Mouse (Mus musculus) retina, embryonic 14.5 days (tissue): ENCODE measurements at regions not wholly inside any gene's neighbourhood (a gene's known extent, or its start where the extent isn't known, plus 50 kb on each side); places are given as distances from the start of the nearest gene placed in this dataset.

Experiments
- DNase-seq: peaks from one replicate; pipeline ENCODE4 v3.0.0-alpha.2; 2015; ENCODE audit warnings: low spot score

GRCm38 (mm10) chr14:91354201-91354600, 2536.3 kb downstream of the Pcdh9 start:
- no peak for DNase-seq

- peak; percentile 3 for DNase-seq
These were observed 2563.8 kb downstream of the Pcdh9 start for GRCm38 (mm10) chr14:91326683-91327098.
